Comparison of ENCODE assay signal across 8 mouse cellular contexts in the genomic region with DNA sequence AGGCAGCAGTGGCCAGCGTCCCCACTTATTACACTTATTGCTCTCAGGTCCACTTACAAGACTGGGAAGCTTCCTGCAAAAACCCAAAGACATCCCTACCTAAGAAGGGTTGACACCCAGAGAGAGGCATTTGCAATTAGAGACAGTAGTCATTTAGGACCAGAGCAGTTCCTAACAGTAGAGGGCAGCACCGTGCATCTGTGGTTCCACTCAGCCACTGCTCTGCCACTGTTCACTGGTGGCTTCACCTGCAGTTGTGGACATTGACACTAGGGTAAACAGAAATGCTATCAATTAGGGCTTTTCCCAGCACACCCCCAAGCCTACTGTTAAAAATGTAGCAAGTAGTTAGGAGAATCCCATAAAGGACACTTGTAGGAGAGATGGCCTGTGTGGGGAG. TPM values are rescaled to one million over a fixed set of nuclear protein-coding genes. Genes with fewer than 3 reads are reported as not detected.
DNase-seq lines count a peak whose midpoint lies in the region; ATAC-seq and TF ChIP-seq lines count a peak whose summit lies in the region.

No protein-coding gene starts in this region.

- no peak overlapping the region for H3K4me3 ChIP-seq in liver, embryonic 12.5 days
- H3K4me3 ChIP-seq in embryonic fibroblast, embryonic 13.5 days (ENCODE audit: insufficient read depth, low read length): no peak overlapping the region
- no peak overlapping the region for H3K4me3 ChIP-seq in hindbrain, embryonic 14.5 days (replicated peaks; ENCODE audit: low read length)

- H3K27ac ChIP-seq in liver, embryonic 12.5 days: no peak overlapping the region
- H3K27ac ChIP-seq in embryonic fibroblast, embryonic 13.5 days (ENCODE audit: insufficient read depth, low read length): no peak overlapping the region
- no peak overlapping the region for H3K27ac ChIP-seq in hindbrain, embryonic 14.5 days

- ATAC-seq in liver, embryonic 12.5 days: no peak
- ATAC-seq in hindbrain, embryonic 14.5 days (ENCODE audit: low FRiP score): no peak

- H3K36me3 ChIP-seq in liver, embryonic 12.5 days: no peaks in the 10 kb centered on the region
- H3K36me3 ChIP-seq in hindbrain, embryonic 14.5 days (replicated peaks; ENCODE audit: control insufficient read depth, insufficient read depth): no peaks in the 10 kb centered on the region

- peak; percentile 43 for DNase-seq in liver
- DNase-seq in adrenal gland, postnatal 4 days (ENCODE audit: low spot score in 2 of 2): peak; percentile 16 to 47
- DNase-seq in hindbrain, embryonic 14.5 days (ENCODE audit: low spot score): peak; percentile 76
- DNase-seq in left cerebral cortex, postnatal 14 days (ENCODE audit: low spot score in 2 of 2): peak; percentile 75 to 83
- peak; percentile 80 for DNase-seq in naive thymus-derived CD4-positive, alpha-beta T cell, adult 2 months (ENCODE audit: low read depth)
- peak; percentile 85 for DNase-seq in testis, postnatal 10 days (ENCODE audit: low spot score)

- no peaks in the 10 kb centered on the region for H3K27me3 ChIP-seq in liver, embryonic 12.5 days (replicated peaks)
- H3K27me3 ChIP-seq in hindbrain, embryonic 14.5 days (ENCODE audit: control insufficient read depth, insufficient read depth, low read length): no peaks in the 10 kb centered on the region

- TF ChIP-seq CTCF in embryonic fibroblast, embryonic 13.5 days (IDR thresholded peaks at IDR 0.05; ENCODE audit: borderline replicate concordance, insufficient read depth, low read length): peak; percentile 82; the same call in 1 of the 2 replicates

- H3K4me2 ChIP-seq in liver, embryonic 12.5 days: no peak overlapping the region
- no peak overlapping the region for H3K4me2 ChIP-seq in hindbrain, embryonic 14.5 days (replicated peaks)

- H3K9me3 ChIP-seq in liver, embryonic 12.5 days (replicated peaks): no peaks in the 10 kb centered on the region
- no peaks in the 10 kb centered on the region for H3K9me3 ChIP-seq in hindbrain, embryonic 14.5 days (ENCODE audit: control insufficient read depth, low read length)

- 12% methylated on average over 2 of the region's 2 CpGs for WGBS in liver, embryonic 12.5 days (ENCODE audit: insufficient replicate concordance)
- 12% methylated on average over 2 of the region's 2 CpGs for WGBS in hindbrain, embryonic 14.5 days

- H3K9ac ChIP-seq in liver, embryonic 12.5 days: no peak overlapping the region
- no peak overlapping the region for H3K9ac ChIP-seq in hindbrain, embryonic 14.5 days

- TF ChIP-seq POLR2A in embryonic fibroblast, embryonic 13.5 days (IDR thresholded peaks at IDR 0.05; ENCODE audit: low read depth, low read length): no peak

- H3K4me1 ChIP-seq in liver, embryonic 12.5 days: no peaks in the 10 kb centered on the region
- no peaks in the 10 kb centered on the region for H3K4me1 ChIP-seq in embryonic fibroblast, embryonic 13.5 days (ENCODE audit: control insufficient read depth, insufficient read depth, low read length)
- H3K4me1 ChIP-seq in hindbrain, embryonic 14.5 days (replicated peaks; ENCODE audit: control insufficient read depth, insufficient read depth, low read length): no peaks in the 10 kb centered on the region

- intact Hi-C loops in left cerebral cortex, postnatal 14 days (cut with DNase I): loop anchor here (2.0 kb wide), 1 partner anchor 113 kb away; no protein-coding TSS in a partner anchor

RNA-seq across cellular contexts. Expression of a gene that starts 40.7 kb away (rescaled TPM):
- polyA plus RNA-seq in liver, embryonic 12.5 days (2016; fragmentation: Nextera tagmentation; extraction: Ambion mirVana): 0.12 and 0.17 TPM in 2 replicates
- 1 to 10 TPM; 3.5 to 4.8 TPM for total RNA-seq in adrenal gland, postnatal 4 days (2021)
- 19.8 and 28.6 TPM in 2 replicates for polyA plus RNA-seq in embryonic fibroblast, embryonic 13.5 days (2011; ENCODE audit: insufficient read length, low read depth, missing spikeins)
- 4.3 and 5.2 TPM in 2 replicates for polyA plus RNA-seq in hindbrain, embryonic 14.5 days (2014; fragmentation: Nextera tagmentation; extraction: Ambion mirVana)
- 100 to 1,000 TPM; 299 to 313 TPM for total RNA-seq in left cerebral cortex, postnatal 14 days (2021)

Comparison
In these comparisons a context has a peak if more than half of its experiments do, and no peak if none do; other contexts are left out.
1. DNase-seq: peak in every context shown above with its lines; median percentile 85 in testis, postnatal 10 days; 80 in naive thymus-derived CD4-positive, alpha-beta T cell, adult 2 months; 79 in left cerebral cortex, postnatal 14 days; 76 in hindbrain, embryonic 14.5 days; 43 in liver; 32 in adrenal gland, postnatal 4 days.